Mouse (Mus musculus): ENCODE measurements at regions not wholly inside any gene's neighbourhood (a gene's known extent, or its start where the extent isn't known, plus 50 kb on each side); places are given as distances from the start of the nearest gene placed in this dataset.

- TF ChIP-seq CTCF (IDR thresholded peaks at IDR 0.05; ENCODE audit: borderline replicate concordance, insufficient read depth, low read depth, low read length) = no peak
- no peak for TF ChIP-seq POLR2A (IDR thresholded peaks at IDR 0.05; ENCODE audit: borderline replicate concordance, insufficient read depth, low read length)
Measured at GRCm38 (mm10) chr16:69424661-69425634, 438.6 kb downstream of the Speer2 start.

Data from cerebellum, adult 2 months (tissue).